Mouse (Mus musculus) gastrocnemius, postnatal 36 days (tissue): ENCODE data around the gene 4930578C19Rik. TPM values are rescaled to one million over a fixed set of nuclear protein-coding genes. Genes with fewer than 3 reads are reported as not detected.
"Not testable (repeated sequence)": the region's sequence is repeated elsewhere in the genome, so short reads cannot be mapped to it uniquely, and the experiment has no call there.

Experiments used
- DNase-seq, 2 experiments: peaks; one replicate each; pipeline ENCODE4 v3.0.0; 2022
- intact Hi-C: fragments of 180-260 bp; cut with DNase I; formaldehyde crosslinking; loops from one replicate; pipeline ENCODE4 v1.15.1; 2025
- long read RNA-seq, 2 experiments: library from polyadenylated mRNA; stranded (forward); transcript quantifications; one replicate each; pipeline ENCODE4 v2.0.0; 2021
- total RNA-seq, 2 experiments: library from RNA; stranded (reverse); gene quantifications; 2 replicates each; pipeline ENCODE4 v1.2.3; 2021

The 4930578C19Rik gene
- total RNA-seq, result 1 to 10 TPM; 2.4 to 3.1 TPM
- long read RNA-seq, experiment 1, partial matches to known transcripts, result 0 of 2 reads
- long read RNA-seq, experiment 1, other reads (novel, unspliced or antisense), result 2 of 2 reads
- long read RNA-seq, experiment 2, partial matches to known transcripts, result 0 of 2 reads
- long read RNA-seq, experiment 2, other reads (novel, unspliced or antisense), result 1 of 2 reads

DNA sequence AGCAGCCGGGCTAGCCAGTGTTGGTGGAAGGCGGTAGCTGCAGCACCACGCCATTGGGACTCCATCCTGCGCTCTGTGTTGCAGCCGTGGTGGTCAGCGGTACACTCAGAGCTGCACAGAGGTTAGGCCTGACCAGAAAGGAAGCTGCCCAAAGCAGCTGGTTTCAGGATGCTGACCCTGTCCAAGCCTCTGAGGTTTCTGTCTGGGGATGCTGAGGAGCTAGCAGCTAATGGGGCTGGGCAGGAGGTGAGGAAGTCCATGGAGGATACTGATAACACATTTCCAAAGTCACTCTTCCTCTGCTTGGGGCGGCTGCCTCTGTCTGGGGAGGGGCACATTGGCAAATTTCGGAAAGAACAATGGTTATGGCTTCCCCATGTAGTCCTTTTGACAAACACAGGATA, at the start of gene 4930578C19Rik:
4930578C19Rik (minus strand) TSS at position 200 of the 404 bp plus-strand sequence.
- peak; percentile 8 to 11 for DNase-seq
- intact Hi-C loops, result no loop called here

DNA sequence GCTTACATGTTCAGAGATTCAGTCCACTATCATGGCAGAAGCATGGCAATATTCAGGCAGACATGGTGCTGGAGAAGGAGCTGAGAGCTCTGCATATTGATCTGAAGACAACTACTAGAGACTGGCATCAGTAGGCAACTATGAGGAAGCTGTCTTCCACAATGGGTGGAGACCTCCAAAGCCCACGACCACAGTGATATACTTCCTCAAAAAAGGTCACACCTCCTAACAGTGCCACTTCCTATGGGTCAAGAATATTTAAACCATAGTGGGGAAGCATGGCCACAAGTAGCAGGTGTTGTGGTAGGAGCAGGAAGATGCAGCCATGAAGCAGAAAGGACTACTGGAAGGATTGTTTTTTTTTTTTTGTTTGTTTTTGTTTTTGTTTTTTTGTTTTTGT, 6.5 kb upstream of the 4930578C19Rik start:
- intact Hi-C loops, result no loop called here
- no peak for DNase-seq

DNA sequence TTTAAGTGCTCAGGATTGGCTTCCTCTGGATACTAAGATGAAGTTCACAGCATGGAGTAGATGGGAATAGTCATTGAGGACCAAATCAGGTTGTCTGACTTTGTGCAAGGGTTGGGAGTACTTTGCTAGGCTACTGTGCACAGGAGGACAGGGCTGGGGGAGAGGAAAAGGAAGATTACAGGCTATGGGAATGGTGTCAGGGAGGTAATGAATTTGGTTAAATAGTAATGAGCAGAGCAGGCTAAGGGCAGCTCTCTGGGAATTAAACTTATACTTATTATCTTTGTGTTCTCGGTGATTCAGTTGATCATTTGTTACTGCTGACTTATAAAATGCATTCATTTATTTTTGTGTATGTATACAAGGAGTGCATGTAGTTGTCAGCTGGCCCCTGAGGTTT, 1.7 kb upstream of the 4930578C19Rik start:
- intact Hi-C loops, result no loop called here
- DNase-seq, result no peak

DNA sequence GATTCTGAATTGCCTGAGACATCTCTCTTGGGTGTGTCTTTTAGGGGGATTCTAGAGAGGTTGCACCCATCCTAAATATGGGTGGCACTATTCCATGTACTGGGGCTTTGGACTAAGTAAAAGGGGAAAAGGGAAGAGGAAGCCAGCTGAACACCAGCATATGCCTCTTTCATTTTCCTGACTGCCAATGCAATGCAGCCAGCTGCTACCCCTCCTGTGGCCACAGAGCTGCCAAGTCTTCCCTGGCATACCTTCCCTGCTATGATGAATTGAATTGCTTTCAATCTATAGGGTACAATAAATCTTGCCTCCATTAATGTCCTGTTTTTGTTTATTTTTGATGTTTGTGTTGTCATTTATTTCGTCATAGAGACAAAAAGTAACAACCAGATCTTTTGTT, 9.6 kb downstream of the 4930578C19Rik start:
- intact Hi-C loops, result no loop called here
- DNase-seq, result no peak

DNA sequence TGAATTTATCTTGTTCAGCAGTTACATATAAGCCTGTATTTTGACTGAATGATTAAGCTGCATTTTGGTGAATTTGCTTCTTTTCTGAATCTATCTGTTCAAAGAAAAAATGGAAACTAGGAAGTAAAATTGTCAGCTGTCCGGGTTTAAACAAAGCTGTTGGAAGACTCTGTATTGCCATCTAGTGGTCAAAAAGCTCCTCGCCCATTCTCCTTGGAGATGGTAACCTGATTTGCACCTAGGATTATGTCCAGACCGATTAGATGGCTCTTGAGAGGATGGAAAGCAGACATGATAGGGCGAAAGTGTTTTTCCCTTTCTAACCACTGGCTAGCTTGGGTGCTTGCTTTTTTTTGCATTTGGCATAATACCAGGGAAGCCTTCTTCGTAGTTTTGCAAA, 19.1 kb downstream of the 4930578C19Rik start:
- DNase-seq, result peak in 1 of 2 experiments; percentile 19

DNA sequence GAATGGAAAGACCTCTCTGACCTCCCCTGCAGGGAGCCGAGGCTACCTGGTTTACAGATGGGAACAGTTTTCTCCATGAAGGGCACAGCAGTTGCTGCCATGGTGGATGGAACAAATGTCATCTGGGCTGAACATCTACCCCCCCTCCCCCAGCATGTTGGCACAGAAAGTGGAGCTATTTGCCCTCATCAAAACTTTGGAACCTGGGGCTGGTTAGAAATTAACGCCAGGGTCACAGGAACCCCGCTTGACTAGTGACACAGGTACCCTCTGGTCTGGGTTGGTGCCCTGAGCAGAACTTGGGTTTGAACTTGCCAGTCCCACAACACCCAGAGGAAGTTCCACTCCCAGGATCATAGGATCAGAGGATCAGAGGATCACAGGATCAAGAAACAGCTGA, 35.7 kb downstream of the 4930578C19Rik start:
- intact Hi-C loops, result no loop called here
- no peak for DNase-seq

More for the DNA sequence above, 19.1 kb downstream of the 4930578C19Rik start:
- intact Hi-C loops, result loop anchor here (10.0 kb wide), 1 partner anchor 167 kb away; no protein-coding TSS in a partner anchor

DNA sequence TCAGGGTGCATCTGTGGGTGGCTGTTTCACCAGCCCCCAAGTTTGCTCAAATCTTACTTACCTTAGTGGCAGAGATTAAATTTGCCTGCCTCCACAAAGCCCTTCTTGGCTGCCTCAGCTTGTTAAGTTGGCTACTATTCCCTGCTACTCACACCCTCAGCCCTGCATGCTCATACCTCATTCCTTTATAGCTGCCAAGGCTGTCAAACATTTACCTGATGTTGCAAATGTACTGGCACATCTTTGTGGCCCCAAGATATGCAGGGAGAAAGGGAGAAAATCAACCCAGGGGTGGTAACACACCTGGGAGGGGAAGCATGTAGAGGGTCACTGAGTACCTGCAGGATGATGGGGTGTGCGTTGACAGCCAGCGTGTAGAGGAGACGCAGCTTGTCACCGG, 38.0 kb downstream of the 4930578C19Rik start:
- DNase-seq, result no peak
- intact Hi-C loops, result loop anchor here (5.0 kb wide), 1 partner anchor 141 kb away; no protein-coding TSS in a partner anchor

DNA sequence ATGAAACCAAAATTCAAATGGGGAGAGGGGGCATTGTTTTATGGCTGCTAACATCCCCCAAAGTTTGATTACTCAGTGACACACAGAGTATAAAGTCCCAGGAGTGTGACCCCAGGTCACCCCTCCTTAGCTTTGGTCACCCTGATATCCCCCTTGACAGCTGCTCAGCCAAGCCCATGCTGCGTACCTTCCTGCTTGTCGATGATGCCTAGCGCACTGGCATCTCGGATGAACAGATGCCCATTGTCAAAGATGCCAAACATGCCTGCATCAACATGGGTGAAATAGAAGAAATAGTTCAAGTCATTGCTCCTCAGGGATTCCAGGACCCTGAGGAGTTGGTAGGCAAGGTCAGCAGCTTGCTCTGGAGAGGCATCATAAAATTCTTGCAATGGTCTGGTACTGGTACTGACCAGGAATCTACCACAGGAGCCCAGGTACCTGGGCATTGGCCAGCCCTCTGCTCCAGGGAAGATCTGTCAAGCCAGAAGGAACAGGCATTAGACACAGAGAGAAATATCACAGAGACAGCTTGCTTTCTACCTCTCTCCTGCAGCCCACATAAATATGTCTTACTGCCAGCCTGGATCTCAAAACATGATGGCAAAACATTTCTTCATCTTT, 40.9 kb downstream of the 4930578C19Rik start:
- intact Hi-C loops, result loop anchor here (5.0 kb wide), 1 partner anchor 138 kb away; no protein-coding TSS in a partner anchor

DNA sequence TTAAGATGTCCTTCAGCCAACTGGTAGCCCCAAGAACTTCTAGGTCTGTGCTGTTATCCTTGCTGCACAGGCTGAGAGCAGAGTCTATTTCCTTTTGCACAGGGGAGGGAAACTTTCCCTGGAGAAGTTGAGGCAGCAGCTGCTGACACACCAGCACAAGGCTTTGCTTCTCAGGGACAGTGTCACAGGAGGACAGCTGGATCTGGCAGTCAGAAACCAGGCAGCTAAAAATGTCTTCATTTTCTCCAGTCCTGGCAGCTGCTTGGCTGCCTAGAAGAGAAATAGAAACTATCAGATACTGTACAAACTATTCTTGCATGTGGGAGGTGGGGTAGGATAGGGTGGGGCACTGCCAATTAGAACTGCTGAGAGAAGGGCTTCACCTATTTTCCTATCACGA, 42.2 kb downstream of the 4930578C19Rik start:
- no peak for DNase-seq
- intact Hi-C loops, result no loop called here

More for the DNA sequence above, 40.9 kb downstream of the 4930578C19Rik start:
- DNase-seq, result no peak

DNA sequence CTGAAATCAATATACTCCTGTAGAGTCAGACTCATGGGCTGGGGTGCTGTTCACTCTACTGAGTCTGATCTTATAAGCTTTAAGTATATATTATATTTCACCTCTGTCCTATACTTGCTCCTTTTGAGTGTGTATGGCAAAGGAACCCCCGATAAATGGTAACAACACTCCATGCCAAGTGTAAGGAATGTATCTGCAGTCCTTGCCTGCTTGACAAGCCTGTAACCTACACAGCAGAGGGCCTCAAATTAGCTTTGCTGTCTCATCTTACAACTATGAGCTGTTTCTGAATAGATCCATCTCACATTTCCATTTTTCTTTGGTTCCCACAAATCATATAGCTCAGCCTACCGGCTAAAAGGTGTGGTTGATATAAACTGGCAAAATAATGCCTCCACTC, 46.6 kb downstream of the 4930578C19Rik start:
- intact Hi-C loops, result no loop called here
- no peak for DNase-seq

DNA sequence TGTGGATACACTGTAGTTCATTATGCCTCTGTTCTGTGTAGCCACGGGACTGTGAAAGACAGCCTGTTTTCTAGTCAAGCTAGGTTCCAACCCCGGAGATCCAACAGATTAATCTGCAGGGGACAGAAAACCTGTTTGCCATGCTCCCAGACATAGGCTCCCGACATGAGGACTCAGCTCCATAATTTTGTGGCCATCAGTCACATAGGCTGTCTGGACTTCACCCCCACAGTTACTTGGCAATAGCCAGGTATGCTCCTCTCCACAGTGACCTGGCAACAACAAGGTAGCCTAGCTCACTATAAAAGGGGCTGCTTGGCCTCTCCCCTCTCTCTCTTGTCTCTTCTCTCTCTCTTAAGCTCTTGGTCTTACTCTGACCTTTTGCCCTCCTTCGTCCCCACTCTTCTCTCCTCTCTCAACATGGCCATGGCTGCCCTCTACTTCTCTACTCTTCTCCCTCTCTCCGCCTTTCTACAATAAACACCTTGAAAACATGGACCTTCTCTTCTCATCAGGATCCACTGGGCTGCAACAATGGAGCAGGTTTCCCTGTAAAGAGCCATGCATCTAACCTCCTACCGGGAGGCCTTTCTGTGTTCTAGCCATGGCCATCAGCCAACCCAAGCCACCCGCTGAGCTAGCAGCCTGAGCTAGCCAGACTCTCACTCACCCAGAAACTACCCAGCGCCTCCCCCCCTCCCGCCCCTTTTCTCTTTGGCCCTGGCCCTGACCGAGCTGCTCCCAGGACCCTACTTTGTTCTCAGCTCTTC, 49.9 kb downstream of the 4930578C19Rik start:
- DNase-seq, result no peak
- intact Hi-C loops, result no loop called here

DNA sequence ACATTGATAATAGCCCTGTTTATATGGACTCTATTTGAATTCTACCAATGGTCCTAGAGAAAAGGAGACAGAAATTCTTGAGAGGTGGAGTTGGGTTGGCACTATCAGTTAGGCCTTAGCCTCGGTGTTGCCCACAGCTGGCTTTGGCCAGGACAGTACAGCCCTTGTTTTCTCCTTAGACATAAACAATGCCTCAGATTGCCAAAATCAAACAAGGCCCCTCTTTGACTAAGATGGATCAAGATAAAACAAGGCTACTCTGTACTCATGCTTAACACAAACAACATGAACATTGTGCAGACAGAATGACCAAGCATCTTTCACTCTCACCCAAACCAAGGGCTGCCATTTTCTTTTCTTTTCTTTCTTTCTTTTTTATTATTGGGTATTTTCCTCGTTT, 51.6 kb downstream of the 4930578C19Rik start:
- DNase-seq, result no peak
- intact Hi-C loops, result no loop called here

DNA sequence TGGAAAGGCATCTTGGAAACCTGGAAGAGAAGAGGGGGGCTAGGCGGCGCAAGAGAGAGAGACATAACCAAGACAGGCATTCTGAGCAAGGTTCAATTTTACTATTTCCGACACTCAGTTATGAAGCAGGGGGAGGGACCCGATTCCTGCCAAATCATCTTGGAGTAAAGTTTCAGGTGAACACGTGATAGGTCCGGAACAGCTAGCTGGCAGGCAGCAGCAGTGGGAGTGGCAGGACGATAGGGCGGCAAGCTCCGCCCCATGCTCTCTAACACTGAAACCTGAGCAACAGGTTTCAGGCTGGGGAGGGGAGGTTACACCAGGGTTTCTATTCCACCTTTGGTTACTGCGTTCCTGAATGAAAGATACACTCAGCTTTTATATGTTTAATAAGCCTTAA, 58.9 kb downstream of the 4930578C19Rik start:
- no peak for DNase-seq
- intact Hi-C loops, result no loop called here

DNA sequence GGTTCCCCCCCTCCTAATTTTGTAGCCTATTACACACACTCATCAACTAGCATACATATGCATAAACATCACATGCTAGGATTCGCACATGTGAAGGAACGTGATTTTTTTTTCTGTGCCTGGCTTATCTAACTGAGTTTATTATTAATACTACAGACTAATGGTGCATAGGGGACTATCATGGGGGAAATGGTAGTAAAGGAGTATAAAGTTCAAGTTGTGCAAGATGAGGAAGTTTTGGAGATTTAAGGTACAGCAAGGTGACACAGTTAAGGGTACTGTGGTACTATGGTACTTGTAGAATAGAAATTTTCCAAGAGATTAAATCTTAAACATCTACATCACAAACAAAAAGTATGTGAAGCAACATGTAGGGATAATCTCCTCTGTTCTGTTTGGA, 64.5 kb downstream of the 4930578C19Rik start:
- no peak for DNase-seq
- intact Hi-C loops, result no loop called here

DNA sequence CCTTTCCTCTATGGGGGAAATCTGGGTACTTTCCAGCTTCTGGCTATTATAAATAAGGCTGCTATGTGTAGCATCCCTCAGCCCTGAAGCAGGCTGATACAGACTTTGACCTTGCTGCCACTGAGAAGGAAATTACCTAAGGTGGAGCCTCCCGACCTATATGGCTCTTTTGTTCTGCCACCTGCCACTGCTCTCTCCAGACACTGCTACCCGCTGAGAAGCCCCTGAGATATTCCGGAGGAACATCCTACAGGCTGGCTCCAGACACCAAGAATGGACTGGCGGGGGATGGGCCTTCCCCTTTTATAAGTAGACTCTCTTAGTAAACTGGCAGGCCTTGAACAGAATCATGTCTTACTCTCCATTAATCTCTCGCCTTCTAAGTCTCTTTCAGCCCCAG, 77.0 kb downstream of the 4930578C19Rik start:
- intact Hi-C loops, DNase-seq: not testable (repeated sequence)
